Mouse (Mus musculus) regulatory T cell (primary cell): ENCODE results near the gene Chpt1.

Source experiments
- in situ Hi-C: fragments of 300-600 bp; cut with MboI, MseI; formaldehyde crosslinking; loops from one replicate; pipeline ENCODE4 v1.15.1; 2025; ENCODE audit warnings: high pct_unique_total_duplicates

Gene Chpt1

DNA sequence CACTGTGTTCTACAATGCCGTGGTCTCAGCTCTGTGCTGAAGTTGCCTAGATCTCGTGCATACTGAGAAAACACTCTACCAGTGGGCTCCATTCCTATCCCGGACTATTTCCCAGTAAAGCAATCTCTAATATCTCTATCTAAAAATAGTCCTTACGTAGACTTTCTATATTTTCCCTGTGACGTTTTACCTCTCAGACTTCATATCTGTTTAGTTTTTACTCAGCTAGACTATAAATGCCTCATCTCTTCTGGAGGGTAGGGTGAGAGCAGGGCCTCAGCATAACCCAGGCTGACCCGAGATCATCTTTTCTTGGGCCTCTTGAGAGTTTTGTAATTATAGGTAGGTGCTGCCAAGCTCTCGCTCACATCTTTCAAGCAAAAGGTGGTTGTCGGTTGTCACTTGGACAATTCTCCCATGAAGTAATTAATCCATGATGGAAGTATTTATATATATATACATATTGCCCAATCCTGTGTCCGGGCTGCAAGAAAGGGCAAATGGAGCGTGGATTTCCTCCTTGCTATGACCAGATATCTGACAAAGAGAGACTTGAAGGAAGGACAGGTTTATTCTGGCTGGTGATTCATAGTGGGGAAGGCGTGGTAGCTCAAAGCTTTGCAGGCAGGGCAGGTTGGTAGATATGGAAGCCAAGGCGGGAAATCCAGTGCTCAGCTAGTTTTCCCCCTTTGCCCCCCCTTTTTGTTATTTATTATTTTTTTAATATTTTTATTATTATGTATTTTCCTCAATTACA, 95.8 kb downstream of the Chpt1 start:
- in situ Hi-C loops: no loop called here

DNA sequence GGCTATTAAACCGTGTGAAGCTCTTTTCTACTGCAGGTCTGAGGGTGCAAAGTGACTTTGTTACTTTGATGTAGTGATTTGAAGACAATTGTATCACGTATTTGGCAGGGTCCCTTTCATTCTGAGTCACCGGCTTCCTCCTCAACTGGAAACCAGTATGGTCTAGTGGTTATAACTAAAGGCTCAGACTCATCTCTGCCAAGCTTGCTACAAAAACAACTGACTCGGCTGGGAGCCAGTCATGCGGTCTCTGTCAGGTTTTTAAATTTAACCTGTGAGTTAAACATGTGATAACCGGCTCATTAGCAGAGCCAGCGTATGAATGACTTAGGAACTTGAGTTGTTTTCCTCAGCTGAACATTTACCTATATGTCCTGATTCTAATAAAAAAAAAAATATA, 98.1 kb downstream of the Chpt1 start:
- in situ Hi-C loops: no loop called here

DNA sequence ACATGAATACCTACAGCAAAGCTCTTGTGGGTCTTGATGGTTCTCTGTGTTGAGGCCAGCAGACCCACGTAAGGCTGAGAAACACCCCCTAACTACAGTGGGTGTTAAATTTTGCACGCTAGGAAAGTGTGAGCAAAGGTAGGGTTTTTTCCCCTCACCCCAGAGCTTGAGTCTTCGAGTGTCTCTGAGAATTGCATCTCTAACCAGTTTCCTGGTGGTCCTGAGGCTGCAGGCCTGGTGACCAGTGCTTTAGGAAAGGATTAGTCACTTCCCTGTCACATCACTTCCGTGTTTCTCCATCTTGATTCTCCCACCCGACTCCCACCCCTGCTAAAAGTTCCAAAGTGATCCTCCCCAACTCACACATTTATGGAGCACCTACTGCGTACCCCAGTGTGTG, 99.7 kb downstream of the Chpt1 start:
- in situ Hi-C loops: no loop called here

DNA sequence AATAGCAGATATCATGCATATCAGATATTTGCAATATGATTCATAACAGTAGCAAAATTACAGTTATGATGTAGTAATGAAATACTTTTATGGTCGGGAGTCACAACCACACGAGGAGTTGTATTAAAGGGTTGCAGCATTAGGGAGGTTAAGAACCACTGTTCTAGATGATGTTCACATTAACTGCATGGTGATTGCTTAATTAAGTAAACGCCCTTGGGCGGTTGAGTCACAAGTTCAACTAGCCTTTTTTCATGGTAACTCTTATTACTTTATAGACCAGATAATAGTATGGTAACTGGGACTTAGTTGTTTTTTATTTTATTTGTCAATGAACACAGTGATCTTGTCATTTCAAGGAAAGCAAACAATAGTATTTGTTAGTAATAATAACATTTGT, 100.9 kb downstream of the Chpt1 start:
- in situ Hi-C loops: no loop called here
